Mouse (Mus musculus) frontal cortex, postnatal 14 days (tissue): ENCODE measurements around the gene Mettl13.

Experiments
- DNase-seq, 2 experiments: peaks; one replicate each; pipeline ENCODE4 v3.0.0; 2022; ENCODE audit warnings: low spot score in 2 of 2

Mettl13 gene

GRCm38 (mm10) chr1:162532330-162532729 lies 16.0 kb downstream of the Mettl13 start:
- DNase-seq = no peak

GRCm38 (mm10) chr1:162531584-162531983 lies 16.8 kb downstream of the Mettl13 start:
- DNase-seq = no peak

GRCm38 (mm10) chr1:162530666-162531065 lies 17.7 kb downstream of the Mettl13 start:
- no peak for DNase-seq

- DNase-seq = no peak
Measured at GRCm38 (mm10) chr1:162529651-162530050, 18.7 kb downstream of the Mettl13 start.

- no peak for DNase-seq
Measured at GRCm38 (mm10) chr1:162515116-162515515, 33.2 kb downstream of the Mettl13 start.

GRCm38 (mm10) chr1:162510013-162510356 lies 38.4 kb downstream of the Mettl13 start:
- DNase-seq = no peak

- DNase-seq = no peak
Measured at GRCm38 (mm10) chr1:162509329-162510012, 38.9 kb downstream of the Mettl13 start.

GRCm38 (mm10) chr1:162508211-162509005 lies 39.9 kb downstream of the Mettl13 start:
- DNase-seq = no peak

GRCm38 (mm10) chr1:162506516-162506915 lies 41.8 kb downstream of the Mettl13 start:
- DNase-seq = no peak

GRCm38 (mm10) chr1:162505649-162506048 lies 42.7 kb downstream of the Mettl13 start:
- DNase-seq = no peak
